Mouse (Mus musculus) monocyte, adult 5-6 weeks (primary cell): ENCODE measurements around the gene Zfp646. TPM values are rescaled to one million over a fixed set of nuclear protein-coding genes. Genes with fewer than 3 reads are reported as not detected.

Experiments used
- ATAC-seq: fragments of 153-309, 156-312 bp; replicated peaks from 2 replicates; pipeline ENCODE4 v1.8.0; 2017; ENCODE audit warnings: mild to moderate bottlenecking; ENCODE audit not compliant: low TSS enrichment, insufficient number of reproducible peaks, severe bottlenecking, poor library complexity, low FRiP score
- total RNA-seq: library from RNA; stranded (forward); fragments of 200-1000, 200-491, 200-594 nt; gene quantifications from 3 replicates; pipeline ENCODE4 v1.2.3, GENCODE M21; 2017

Zfp646 gene
- total RNA-seq, 1 experiment from 2014 or later: 49.9 TPM

DNA sequence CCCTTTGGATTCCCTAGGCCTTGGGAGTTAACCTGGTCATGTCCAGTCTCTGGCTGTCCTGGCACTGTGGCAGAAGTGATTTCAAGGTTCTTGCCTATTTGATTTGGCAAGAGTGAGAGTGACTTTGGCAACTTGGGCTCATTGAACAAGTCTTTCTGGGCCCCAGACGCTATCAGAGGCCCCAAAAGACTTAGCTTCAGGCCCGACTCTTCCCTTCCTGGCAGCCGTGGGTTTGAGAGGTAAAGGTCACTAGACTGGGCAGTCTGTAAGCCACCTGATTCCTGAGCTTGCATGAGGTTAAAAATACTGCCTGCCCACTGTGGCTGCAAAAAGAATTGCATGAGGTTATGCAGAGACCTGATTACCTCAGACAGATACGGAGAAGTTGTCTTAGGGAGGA lies 32.6 kb downstream of the Zfp646 start:
- ATAC-seq: no peak

GRCm38 (mm10) chr7:127912190-127912871 lies 36.3 kb downstream of the Zfp646 start, which contains the start of gene Kat8:
Gene Kat8, plus strand, starts transcription at chr7:127912516.
- peak; percentile 99 for ATAC-seq

DNA sequence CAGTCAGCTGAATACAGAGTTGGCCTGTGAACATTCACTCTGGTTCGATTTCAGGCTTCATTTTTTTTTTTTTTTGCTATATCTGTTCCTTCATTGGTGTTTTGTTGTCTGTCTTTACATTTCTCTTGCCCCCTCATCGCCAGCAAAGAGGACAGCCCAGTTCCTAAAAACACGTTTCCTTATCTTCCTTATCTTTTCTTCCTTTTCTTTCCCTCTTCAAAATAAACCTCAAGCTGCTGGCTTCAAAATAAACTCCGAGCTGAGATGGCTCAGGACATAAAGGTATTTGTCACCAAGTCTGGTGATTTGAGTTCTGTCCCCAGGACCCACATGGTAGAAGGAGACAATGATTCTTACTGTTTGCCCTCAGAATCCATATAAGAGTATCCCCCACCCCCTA lies 36.9 kb downstream of the Zfp646 start:
- ATAC-seq: no peak

GRCm38 (mm10) chr7:127915293-127915692 lies 39.3 kb downstream of the Zfp646 start:
- ATAC-seq: no peak

DNA sequence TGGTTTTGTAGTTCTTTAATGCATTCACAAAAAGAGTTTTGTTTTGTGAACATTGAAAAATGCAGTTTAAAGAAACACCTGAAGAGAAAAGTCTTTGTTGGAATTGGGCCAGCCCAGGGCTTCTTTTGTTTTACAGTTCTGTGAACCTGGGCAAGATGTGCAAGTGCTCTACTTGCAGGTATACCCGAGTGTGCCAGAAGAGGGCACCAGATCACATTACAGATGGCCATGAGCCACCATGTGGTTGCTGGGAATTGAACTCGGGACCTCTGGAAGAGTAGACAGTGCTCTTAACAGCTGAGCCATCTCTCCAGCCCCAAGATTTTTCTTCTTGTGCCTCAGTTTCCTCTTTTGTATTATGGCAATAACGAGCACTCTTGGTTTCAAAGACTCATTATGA lies 42.2 kb downstream of the Zfp646 start:
- no peak for ATAC-seq

GRCm38 (mm10) chr7:127919290-127919689 lies 43.3 kb downstream of the Zfp646 start:
- ATAC-seq: no peak

DNA sequence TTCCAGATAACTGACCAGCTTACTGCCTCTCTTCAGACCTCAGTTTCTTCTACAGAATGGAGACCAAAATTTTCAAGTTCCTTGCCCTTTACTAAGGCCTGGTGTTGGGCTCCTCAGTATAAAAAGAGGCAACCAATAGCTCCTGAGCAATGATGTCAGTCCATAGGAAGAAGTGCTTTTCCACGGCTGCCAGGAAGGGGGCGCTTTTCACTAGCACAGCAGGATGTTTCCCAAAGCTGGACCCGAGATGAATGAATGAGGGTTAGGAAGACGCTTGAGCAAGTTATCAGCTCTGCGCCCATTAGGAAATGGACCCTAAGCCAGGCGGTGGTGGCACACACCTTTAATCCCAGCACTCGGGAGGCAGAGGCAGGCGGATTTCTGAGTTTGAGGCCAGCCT lies 45.5 kb downstream of the Zfp646 start:
- ATAC-seq: no peak

DNA sequence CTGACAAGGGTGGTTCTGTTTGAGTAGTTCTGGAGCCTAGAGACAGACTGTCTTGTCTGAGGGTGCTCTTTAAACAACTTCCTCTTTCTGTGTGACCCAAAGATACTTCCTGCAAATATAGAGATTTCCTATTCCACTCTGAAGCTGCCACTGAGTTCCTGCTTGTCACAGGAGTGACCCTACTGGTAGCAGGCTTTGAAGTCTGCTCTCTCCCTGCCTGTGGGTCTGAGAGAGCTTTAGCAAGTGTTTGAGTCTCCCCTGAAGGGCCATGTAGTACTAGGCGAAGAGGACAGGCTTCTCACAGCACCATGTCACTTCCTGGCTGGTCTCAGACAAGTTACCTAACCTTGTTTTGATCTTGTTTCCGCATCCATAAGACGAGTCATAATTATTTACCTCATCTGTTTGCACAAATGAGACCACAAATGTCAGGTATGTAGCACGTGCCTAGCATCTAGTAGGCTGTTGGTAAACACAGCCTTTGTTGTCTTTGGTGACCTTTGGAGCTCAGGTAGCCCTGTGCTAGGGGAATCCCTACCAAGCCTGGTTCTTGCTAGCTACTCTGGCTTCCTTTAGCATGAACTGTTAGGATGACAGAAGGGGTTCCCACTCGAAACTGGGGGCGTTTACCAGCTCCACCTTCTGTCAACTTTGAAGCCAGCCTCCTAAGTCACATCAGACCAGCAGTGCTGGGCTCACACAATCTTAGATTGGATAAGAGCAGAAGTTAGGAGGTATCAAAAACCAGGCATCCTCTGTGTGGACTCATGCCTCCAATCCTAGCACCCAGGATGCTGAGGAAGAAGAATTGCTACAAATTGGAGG lies 46.6 kb downstream of the Zfp646 start:
- ATAC-seq: peak; percentile 77

- no peak for ATAC-seq
These were observed 47.7 kb downstream of the Zfp646 start for GRCm38 (mm10) chr7:127923714-127924113.

- no peak for ATAC-seq
These were observed 49.2 kb downstream of the Zfp646 start for GRCm38 (mm10) chr7:127925252-127925651.

DNA sequence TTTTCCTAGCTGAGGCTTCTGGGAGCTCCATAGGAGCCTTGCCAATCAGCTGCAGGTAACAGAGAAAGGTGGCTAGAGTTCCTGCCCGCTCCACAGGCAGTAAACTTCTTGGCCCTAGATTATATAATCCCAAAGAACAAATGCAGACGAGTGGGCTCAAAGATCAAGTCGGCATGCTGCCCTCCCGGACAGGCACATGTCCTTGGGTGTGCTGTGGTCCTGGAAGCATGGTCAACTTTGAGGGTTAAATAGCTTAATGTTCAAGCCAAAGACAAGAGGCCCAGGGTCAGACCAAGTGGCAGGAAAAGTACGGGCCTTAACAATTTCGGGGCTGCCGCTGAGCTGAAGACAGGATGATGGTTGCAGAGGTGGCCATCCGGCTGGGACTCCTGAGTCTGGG lies 50.0 kb downstream of the Zfp646 start:
- no peak for ATAC-seq

GRCm38 (mm10) chr7:127926846-127927245 lies 50.8 kb downstream of the Zfp646 start:
- ATAC-seq: no peak

GRCm38 (mm10) chr7:127927726-127928125 lies 51.7 kb downstream of the Zfp646 start:
- ATAC-seq: no peak

- ATAC-seq: no peak
These were observed 52.6 kb downstream of the Zfp646 start for GRCm38 (mm10) chr7:127928596-127928995.

DNA sequence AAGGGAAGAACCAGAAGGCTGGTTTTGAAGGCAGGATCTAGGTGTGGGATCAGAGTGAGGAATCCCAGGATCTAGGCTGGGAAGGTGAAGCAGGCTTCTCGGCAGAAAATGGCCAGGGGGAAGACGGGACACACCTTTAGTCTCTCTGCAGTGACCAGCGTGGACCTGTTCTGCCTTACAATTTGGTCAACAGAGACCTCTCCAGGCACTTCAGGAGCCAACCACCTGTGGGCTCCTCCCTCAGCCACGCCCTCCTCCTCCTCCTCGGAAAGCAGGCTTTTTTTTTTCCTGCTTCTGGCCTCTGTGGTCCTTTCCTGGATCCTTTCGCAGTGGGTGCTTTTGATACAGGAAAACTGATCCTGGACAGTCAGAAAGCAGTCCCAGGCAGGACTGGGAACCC lies 53.9 kb downstream of the Zfp646 start, which contains the start of gene Prss8:
Gene Prss8, minus strand, starts transcription at position 182 of the 400 bp plus-strand sequence.
- no peak for ATAC-seq

DNA sequence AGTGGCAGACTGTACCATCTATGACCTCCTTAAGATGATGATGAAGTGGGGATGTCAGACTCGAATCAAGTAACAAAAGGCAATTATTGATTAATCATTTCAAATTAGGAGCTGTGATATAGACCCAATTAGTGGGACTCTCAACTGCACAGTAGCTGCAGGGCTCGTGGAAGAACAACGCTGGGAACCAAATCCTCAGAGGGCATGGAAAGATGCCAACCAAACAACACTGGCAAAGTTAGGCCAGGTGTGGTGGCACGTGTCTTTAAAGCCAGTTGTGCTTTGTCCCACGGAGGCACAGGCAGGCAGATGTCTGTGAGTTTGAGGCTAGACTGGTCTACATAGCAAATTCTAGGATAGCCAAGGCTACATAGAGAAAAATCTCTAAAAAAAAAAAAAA lies 54.6 kb downstream of the Zfp646 start:
- ATAC-seq: no peak

- ATAC-seq: no peak
These were observed 55.5 kb downstream of the Zfp646 start for GRCm38 (mm10) chr7:127931351-127932135.

GRCm38 (mm10) chr7:127932273-127933031 lies 56.4 kb downstream of the Zfp646 start:
- no peak for ATAC-seq

DNA sequence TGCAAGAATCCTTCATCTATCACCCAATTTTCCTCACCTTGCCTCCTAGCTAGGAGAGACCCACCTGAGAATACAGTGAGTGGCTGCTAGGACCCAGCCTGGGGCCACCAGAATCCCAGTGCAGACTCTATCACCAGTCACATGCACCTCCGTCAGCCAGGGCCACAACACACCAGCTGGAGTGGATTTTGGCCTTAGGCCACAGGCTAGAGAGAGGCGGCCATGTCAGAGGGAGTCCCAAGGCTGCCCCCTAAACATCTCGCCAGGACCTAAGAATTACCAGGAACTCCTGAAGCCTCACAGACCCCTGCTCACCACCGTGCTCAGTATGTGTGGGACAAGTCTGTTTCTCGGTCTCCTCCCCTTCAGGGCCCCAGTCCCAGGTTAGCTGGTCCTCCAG lies 58.1 kb downstream of the Zfp646 start:
- ATAC-seq: no peak
